Mouse (Mus musculus) brain, embryonic 14.5 days (tissue): ENCODE data around the gene Car9.

Experiments
- CTCF ChIP-seq: fragments of 200-500 bp; IDR thresholded peaks from 2 replicates; pipeline ENCODE4 v1.5.1; 2012; ENCODE audit warnings: inconsistent platforms, mild to moderate bottlenecking, moderate library complexity, borderline replicate concordance; ENCODE audit not compliant: insufficient read depth, insufficient read length; ENCODE audit errors: extremely low read depth
- POLR2A ChIP-seq: fragments of 200-500 bp; IDR thresholded peaks from 2 replicates; pipeline ENCODE4 v1.6.1; 2012; ENCODE audit warnings: mild to moderate bottlenecking, inconsistent platforms, borderline replicate concordance; ENCODE audit not compliant: poor library complexity, insufficient read depth, insufficient read length, severe bottlenecking; ENCODE audit errors: extremely low read depth

GRCm38 (mm10) chr4:43530081-43530501 lies 23.3 kb downstream of the Car9 start:
- TF ChIP-seq POLR2A = no peak
- TF ChIP-seq CTCF = no peak
